In genomic region chr9:92457261-92458058, GRCm38 (mm10) we compare ENCODE assay signal across 8 mouse cellular contexts. TPM values are rescaled to one million over a fixed set of nuclear protein-coding genes. Genes with fewer than 3 reads are reported as not detected.
DNase-seq lines count a peak whose midpoint lies in the region; ATAC-seq and TF ChIP-seq lines count a peak whose summit lies in the region.

Gene Plscr4, plus strand, starts transcription at chr9:92457373.

- no peaks in the 10 kb centered on the region for H3K36me3 ChIP-seq in intestine, embryonic 15.5 days
- H3K36me3 ChIP-seq in liver, adult 2 months (ENCODE audit: control insufficient read depth, insufficient read depth, low read length): no peaks in the 10 kb centered on the region
- no peaks in the 10 kb centered on the region for H3K36me3 ChIP-seq in midbrain, postnatal 0 days (ENCODE audit: insufficient read depth, low read length)

- H3K4me2 ChIP-seq in intestine, embryonic 15.5 days (replicated peaks): peak within 1 kb of the TSS; percentile 94
- H3K4me2 ChIP-seq in midbrain, postnatal 0 days (ENCODE audit: low read depth, low read length, poor library complexity, severe bottlenecking): peak within 1 kb of the TSS; percentile 99

- H3K79me2 ChIP-seq in liver, adult 2 months (ENCODE audit: control insufficient read depth, insufficient read depth, low read length): no peaks in the 10 kb centered on the region

- WGBS in intestine, embryonic 15.5 days: 7% methylated on average over 43 of the region's 43 CpGs
- WGBS in liver, adult 2 months: 7% methylated on average over 43 of the region's 43 CpGs
- WGBS in midbrain, postnatal 0 days: 12% methylated on average over 38 of the region's 43 CpGs

- no peak for TF ChIP-seq CTCF in liver, adult 2 months (IDR thresholded peaks at IDR 0.05; ENCODE audit: low read depth, low read length)
- TF ChIP-seq CTCF in midbrain, postnatal 0 days (IDR thresholded peaks at IDR 0.05): no peak

- no peaks in the 10 kb centered on the region for H3K4me1 ChIP-seq in intestine, embryonic 15.5 days (replicated peaks)
- no peaks in the 10 kb centered on the region for H3K4me1 ChIP-seq in liver, adult 2 months (ENCODE audit: control insufficient read depth, insufficient read depth, low read length)
- no peaks in the 10 kb centered on the region for H3K4me1 ChIP-seq in midbrain, postnatal 0 days (ENCODE audit: insufficient read depth, low read length)

- no peaks in the 10 kb centered on the region for H3K27me3 ChIP-seq in intestine, embryonic 15.5 days (replicated peaks)
- H3K27me3 ChIP-seq in liver, adult 2 months (ENCODE audit: control insufficient read depth, insufficient read depth, low read length): no peaks in the 10 kb centered on the region
- H3K27me3 ChIP-seq in midbrain, postnatal 0 days (ENCODE audit: insufficient read depth, low read length): no peaks in the 10 kb centered on the region

- H3K9ac ChIP-seq in intestine, embryonic 15.5 days: peak within 1 kb of the TSS; percentile 77
- peak within 1 kb of the TSS; percentile 89 for H3K9ac ChIP-seq in liver, adult 2 months (ENCODE audit: low read depth, low read length)
- H3K9ac ChIP-seq in midbrain, postnatal 0 days (replicated peaks; ENCODE audit: low read length, poor library complexity, severe bottlenecking): peak within 1 kb of the TSS; percentile 63

- ATAC-seq in intestine, embryonic 15.5 days: peak; percentile 91
- peak; percentile 84 for ATAC-seq in midbrain, postnatal 0 days (ENCODE audit: low FRiP score)

- peak; percentile 10 for DNase-seq in layer of hippocampus, adult 11-12 months (ENCODE audit: low spot score)
- no peak for DNase-seq in layer of hippocampus, adult 9-11 months
- DNase-seq in embryo, embryonic 10.5 days (ENCODE audit: low spot score): peak; percentile 54
- peak; percentile 42 to 71 for DNase-seq in gastrocnemius, postnatal 4 days (ENCODE audit: low spot score in 2 of 2)
- peak; percentile 60 for DNase-seq in liver, adult 2 months (ENCODE audit: extremely low read depth, low read depth, low spot score)
- peak; percentile 17 for DNase-seq in midbrain, postnatal 0 days (ENCODE audit: low spot score)
- DNase-seq in spleen, postnatal 14 days (ENCODE audit: low spot score in 2 of 2): peak; percentile 10 to 24

- 0 out of 2 replicates have a peak, but pooled peaks have one; percentile 16 for TF ChIP-seq POLR2A in liver, adult 2 months (IDR thresholded peaks at IDR 0.05; ENCODE audit: extremely low read depth, insufficient read depth, low read length)

- H3K9me3 ChIP-seq in intestine, embryonic 15.5 days: no peaks in the 10 kb centered on the region
- H3K9me3 ChIP-seq in midbrain, postnatal 0 days (ENCODE audit: low read length): no peaks in the 10 kb centered on the region

- peak within 1 kb of the TSS; percentile 69 for H3K4me3 ChIP-seq in intestine, embryonic 15.5 days (replicated peaks)
- peak within 1 kb of the TSS; percentile 97 for H3K4me3 ChIP-seq in liver, adult 2 months (ENCODE audit: insufficient read depth, low read depth, low read length)
- H3K4me3 ChIP-seq in midbrain, postnatal 0 days (ENCODE audit: low read depth, low read length): peak within 1 kb of the TSS; percentile 69

- peak within 1 kb of the TSS; percentile 71 for H3K27ac ChIP-seq in intestine, embryonic 15.5 days
- peak within 1 kb of the TSS; percentile 84 for H3K27ac ChIP-seq in liver, adult 2 months (replicated peaks; ENCODE audit: insufficient read depth, low read depth, low read length)
- H3K27ac ChIP-seq in midbrain, postnatal 0 days (ENCODE audit: low read depth, low read length): no peak within 1 kb of the TSS

RNA-seq across cellular contexts. Expression of gene Plscr4, which starts in this region (rescaled TPM):
- 1 to 10 TPM; 7.2 to 8.6 TPM for total RNA-seq in gastrocnemius, postnatal 4 days (2021)
- polyA plus RNA-seq in intestine, embryonic 15.5 days (2015; fragmentation: Nextera tagmentation; extraction: Ambion mirVana): 5.6 and 6.5 TPM in 2 replicates
- total RNA-seq in liver, adult 2 months (2014; rRNA removed): 2.1 and 2.6 TPM in 2 replicates
- polyA plus RNA-seq in liver, adult 2 months (2012; rRNA removed): 0.87 and 1.6 TPM in 2 replicates
- 1.8 and 2.1 TPM in 2 replicates for total RNA-seq in midbrain, postnatal 0 days (2014; rRNA removed)
- 3.0 and 3.2 TPM in 2 replicates for polyA plus RNA-seq in midbrain, postnatal 0 days (2015; fragmentation: Nextera tagmentation; extraction: Ambion mirVana)
